Mouse (Mus musculus) liver, adult 2 months (tissue): ENCODE results near the gene Tmprss11e. TPM values are rescaled to one million over a fixed set of nuclear protein-coding genes. Genes with fewer than 3 reads are reported as not detected.

Experiments
- DNase-seq: peaks from one replicate; pipeline ENCODE4 v3.0.0-alpha.2; 2011; ENCODE audit warnings: low read depth, low spot score; ENCODE audit errors: extremely low read depth
- H3K27ac ChIP-seq: fragments of 200-500 bp; replicated peaks from 2 replicates; pipeline ENCODE4 v1.5.1; 2012; ENCODE audit warnings: low read depth, mild to moderate bottlenecking, control low read depth, inconsistent platforms, low read length; ENCODE audit not compliant: insufficient read depth
- H3K27me3 ChIP-seq: fragments of 200-500 bp; 2 replicates; pipeline ENCODE4 v1.6.1; 2012; ENCODE audit warnings: mild to moderate bottlenecking, moderate library complexity, low read length, inconsistent platforms; ENCODE audit not compliant: control insufficient read depth, insufficient read depth
- H3K36me3 ChIP-seq: fragments of 200-500 bp; 2 replicates; pipeline ENCODE4 v1.6.1; 2012; ENCODE audit warnings: low read length, inconsistent platforms; ENCODE audit not compliant: control insufficient read depth, insufficient read depth
- H3K4me1 ChIP-seq: fragments of 200-500 bp; 2 replicates; pipeline ENCODE4 v1.6.1; 2011; ENCODE audit warnings: low read length; ENCODE audit not compliant: control insufficient read depth, insufficient read depth
- H3K4me3 ChIP-seq: fragments of 200-500 bp; 2 replicates; pipeline ENCODE4 v1.5.1; 2011; ENCODE audit warnings: low read depth, mild to moderate bottlenecking, control low read depth, low read length, moderate library complexity; ENCODE audit not compliant: insufficient read depth
- H3K79me2 ChIP-seq: fragments of 200-500 bp; 2 replicates; pipeline ENCODE4 v1.6.1; 2012; ENCODE audit warnings: inconsistent platforms, mild to moderate bottlenecking, low read length, moderate library complexity; ENCODE audit not compliant: control insufficient read depth, insufficient read depth
- H3K9ac ChIP-seq: fragments of 200-500 bp; 2 replicates; pipeline ENCODE4 v1.6.1; 2012; ENCODE audit warnings: low read depth, mild to moderate bottlenecking, control low read depth, inconsistent platforms, low read length
- CTCF ChIP-seq: fragments of 200-500 bp; IDR thresholded peaks from 2 replicates; pipeline ENCODE4 v1.5.1; 2011; ENCODE audit warnings: low read depth, low read length, control low read depth
- POLR2A ChIP-seq: fragments of 200-500 bp; IDR thresholded peaks from 2 replicates; pipeline ENCODE4 v1.6.1; 2011; ENCODE audit warnings: low read length, control low read depth; ENCODE audit not compliant: insufficient read depth; ENCODE audit errors: extremely low read depth
- WGBS: fragments of 180-500 bp; shearing (Covaris S2); methylation state at CpG from one replicate; pipeline ENCODE4 v1.1.7; 2018; 5-methylcytosine and 5-hydroxymethylcytosine counted together
- polyA plus RNA-seq: library from polyadenylated mRNA; depleted of rRNA; stranded (reverse); fragments of >200 nt; gene quantifications from 2 replicates; pipeline ENCODE4 v1.2.3, GENCODE M21; 2012; rRNA removed
- total RNA-seq: library from RNA; depleted of rRNA; stranded (reverse); fragments of >200 nt; gene quantifications from 2 replicates; pipeline ENCODE4 v1.2.3, GENCODE M21; 2014; rRNA removed

Gene Tmprss11e
- total and polyA plus RNA-seq, 2 experiments, result not detected

- H3K27ac ChIP-seq, result no peak overlapping the region
- no peaks in the 10 kb centered on the region for H3K27me3 ChIP-seq
- no peak overlapping the region for H3K4me3 ChIP-seq
- no peak for DNase-seq
- no peaks in the 10 kb centered on the region for H3K36me3 ChIP-seq
- WGBS, result 62% methylated on average over 2 of the region's 2 CpGs
- no peak for TF ChIP-seq POLR2A
- TF ChIP-seq CTCF, result no peak
- H3K4me1 ChIP-seq, result peaks cover 4% of the 10 kb centered on the region; the same call in 1 of the 2 replicates
- H3K9ac ChIP-seq, result no peak overlapping the region
- H3K79me2 ChIP-seq, result no peaks in the 10 kb centered on the region
Measured at GRCm38 (mm10) chr5:86722820-86723460, 22.7 kb downstream of the Tmprss11e start.

- no peaks in the 10 kb centered on the region for H3K27me3 ChIP-seq
- H3K36me3 ChIP-seq, result no peaks in the 10 kb centered on the region
- no peak for DNase-seq
- no peak overlapping the region for H3K4me3 ChIP-seq
- no peak for TF ChIP-seq POLR2A
- no peak for TF ChIP-seq CTCF
- H3K79me2 ChIP-seq, result no peaks in the 10 kb centered on the region
- no peaks in the 10 kb centered on the region for H3K4me1 ChIP-seq
- H3K27ac ChIP-seq, result no peak overlapping the region
- WGBS, result 77% methylated on average over 2 of the region's 2 CpGs
- no peak overlapping the region for H3K9ac ChIP-seq
Measured at GRCm38 (mm10) chr5:86714967-86715366, 30.6 kb downstream of the Tmprss11e start.

GRCm38 (mm10) chr5:86704923-86705322 lies 40.7 kb downstream of the Tmprss11e start:
- H3K9ac ChIP-seq, result no peak overlapping the region
- H3K36me3 ChIP-seq, result no peaks in the 10 kb centered on the region
- 86% methylated on average over 3 of the region's 3 CpGs for WGBS
- no peak overlapping the region for H3K27ac ChIP-seq
- no peak overlapping the region for H3K4me3 ChIP-seq
- no peaks in the 10 kb centered on the region for H3K79me2 ChIP-seq
- H3K27me3 ChIP-seq, result no peaks in the 10 kb centered on the region
- TF ChIP-seq CTCF (no peak), POLR2A (no peak)
- no peak for DNase-seq
- no peaks in the 10 kb centered on the region for H3K4me1 ChIP-seq

- peak; percentile 43 for DNase-seq
- no peaks in the 10 kb centered on the region for H3K4me1 ChIP-seq
- WGBS, result 53% methylated on average over 4 of the region's 4 CpGs
- no peaks in the 10 kb centered on the region for H3K36me3 ChIP-seq
- H3K27me3 ChIP-seq, result no peaks in the 10 kb centered on the region
- H3K27ac ChIP-seq, result no peak overlapping the region
- H3K9ac ChIP-seq, result no peak overlapping the region
- H3K79me2 ChIP-seq, result no peaks in the 10 kb centered on the region
- peak; percentile 86 for TF ChIP-seq CTCF
- TF ChIP-seq POLR2A, result no peak
- H3K4me3 ChIP-seq, result no peak overlapping the region
Measured at GRCm38 (mm10) chr5:86684667-86685066, 60.9 kb downstream of the Tmprss11e start.

- no peaks in the 10 kb centered on the region for H3K36me3 ChIP-seq
Measured at GRCm38 (mm10) chr5:86676262-86676661, 69.4 kb downstream of the Tmprss11e start, which contains the start of gene Tmprss11b. Gene Tmprss11b (minus strand): TSS chr5:86676362.

More at GRCm38 (mm10) chr5:86676262-86676661, 69.4 kb downstream of the Tmprss11e start, which contains the start of gene Tmprss11b:
- Histone ChIP-seq H3K9ac (no peak within 1 kb of the TSS), H3K27ac (no peak within 1 kb of the TSS), H3K27me3 (no peaks in the 10 kb centered on the region), H3K79me2 (no peaks in the 10 kb centered on the region), H3K4me3 (no peak within 1 kb of the TSS), H3K4me1 (no peaks in the 10 kb centered on the region)
- WGBS, result 75% methylated on average over 5 of the region's 5 CpGs
- TF ChIP-seq CTCF (no peak), POLR2A (no peak)
- no peak for DNase-seq

Other genes starting within 250 kb of the Tmprss11e start
- gene Tmprss11g, start 227.2 kb downstream of the Tmprss11e start, total RNA-seq, result not detected in 2 replicates
- gene Tmprss11g, start 227.2 kb downstream of the Tmprss11e start, polyA plus RNA-seq, result not detected in 2 replicates
- not detected in 2 replicates for gene Tmprss11f, start 113.4 kb downstream of the Tmprss11e start, total RNA-seq
- gene Tmprss11f, start 113.4 kb downstream of the Tmprss11e start, polyA plus RNA-seq, result not detected in 2 replicates
- not detected in 2 replicates for gene Tmprss11b, start 69.5 kb downstream of the Tmprss11e start, total RNA-seq
- not detected in 2 replicates for gene Tmprss11b, start 69.5 kb downstream of the Tmprss11e start, polyA plus RNA-seq
- 21.7 and 22.8 TPM in 2 replicates for gene Ythdc1, start 58.4 kb upstream of the Tmprss11e start, total RNA-seq
- 4.8 and 6.3 TPM in 2 replicates for gene Ythdc1, start 58.4 kb upstream of the Tmprss11e start, polyA plus RNA-seq
- 513 and 673 TPM in 2 replicates for gene Ugt2b34, start 161.1 kb upstream of the Tmprss11e start, total RNA-seq
- 112 and 117 TPM in 2 replicates for gene Ugt2b34, start 161.1 kb upstream of the Tmprss11e start, polyA plus RNA-seq
- gene Ugt2b1, start 180.7 kb upstream of the Tmprss11e start, total RNA-seq, result 327 and 562 TPM in 2 replicates
- gene Ugt2b1, start 180.7 kb upstream of the Tmprss11e start, polyA plus RNA-seq, result 81.8 and 100 TPM in 2 replicates